Mouse (Mus musculus): ENCODE measurements around the gene Slc7a15.
"Not testable (repeated sequence)": the region's sequence is repeated elsewhere in the genome, so short reads cannot be mapped to it uniquely, and the experiment has no call there.

Slc7a15 gene

GRCm38 (mm10) chr12:8559876-8560275 is 39.0 kb downstream of the Slc7a15 start:
- DNase-seq (ENCODE audit: low read depth, low spot score): not testable (repeated sequence)

GRCm38 (mm10) chr12:8556189-8556588 is 42.7 kb downstream of the Slc7a15 start:
- no peak for DNase-seq (ENCODE audit: low read depth, low spot score)

- DNase-seq (ENCODE audit: low read depth, low spot score): no peak
Observed at GRCm38 (mm10) chr12:8555419-8555818, 43.4 kb downstream of the Slc7a15 start.

- DNase-seq (ENCODE audit: low read depth, low spot score): peak; percentile 84
Observed at GRCm38 (mm10) chr12:8547357-8547756, 51.5 kb downstream of the Slc7a15 start.

- DNase-seq (ENCODE audit: low read depth, low spot score): no peak
Observed at GRCm38 (mm10) chr12:8546801-8547200, 52.1 kb downstream of the Slc7a15 start.

- no peak for DNase-seq (ENCODE audit: low read depth, low spot score)
Observed at GRCm38 (mm10) chr12:8545066-8545610, 53.7 kb downstream of the Slc7a15 start.

GRCm38 (mm10) chr12:8542371-8542770 is 56.5 kb downstream of the Slc7a15 start:
- no peak for DNase-seq (ENCODE audit: low read depth, low spot score)

GRCm38 (mm10) chr12:8539471-8539870 is 59.4 kb downstream of the Slc7a15 start:
- no peak for DNase-seq (ENCODE audit: low read depth, low spot score)

- no peak for DNase-seq (ENCODE audit: low read depth, low spot score)
Observed at GRCm38 (mm10) chr12:8537291-8537690, 61.6 kb downstream of the Slc7a15 start.

- DNase-seq (ENCODE audit: low read depth, low spot score): no peak
Observed at GRCm38 (mm10) chr12:8536221-8536965, 62.5 kb downstream of the Slc7a15 start.

GRCm38 (mm10) chr12:8535596-8535995 is 63.3 kb downstream of the Slc7a15 start:
- DNase-seq (ENCODE audit: low read depth, low spot score): no peak

GRCm38 (mm10) chr12:8534915-8535314 is 64.0 kb downstream of the Slc7a15 start:
- DNase-seq (ENCODE audit: low read depth, low spot score): no peak

- no peak for DNase-seq (ENCODE audit: low read depth, low spot score)
Observed at GRCm38 (mm10) chr12:8527770-8528169, 71.1 kb downstream of the Slc7a15 start.

- DNase-seq (ENCODE audit: low read depth, low spot score): no peak
Observed at GRCm38 (mm10) chr12:8527175-8527574, 71.7 kb downstream of the Slc7a15 start.

GRCm38 (mm10) chr12:8524062-8524461 is 74.8 kb downstream of the Slc7a15 start:
- DNase-seq (ENCODE audit: low read depth, low spot score): no peak

GRCm38 (mm10) chr12:8522711-8523110 is 76.2 kb downstream of the Slc7a15 start:
- DNase-seq (ENCODE audit: low read depth, low spot score): no peak

- peak; percentile 90 for DNase-seq (ENCODE audit: low read depth, low spot score)
Observed at GRCm38 (mm10) chr12:8521375-8522047, 77.4 kb downstream of the Slc7a15 start.

- DNase-seq (ENCODE audit: low read depth, low spot score): peak; percentile 35
Observed at GRCm38 (mm10) chr12:8519431-8520160, 79.3 kb downstream of the Slc7a15 start.

- no peak for DNase-seq (ENCODE audit: low read depth, low spot score)
Observed at GRCm38 (mm10) chr12:8511037-8511882, 87.6 kb downstream of the Slc7a15 start.

- no peak for DNase-seq (ENCODE audit: low read depth, low spot score)
Observed at GRCm38 (mm10) chr12:8510317-8510988, 88.4 kb downstream of the Slc7a15 start.

GRCm38 (mm10) chr12:8509693-8510092 is 89.2 kb downstream of the Slc7a15 start:
- DNase-seq (ENCODE audit: low read depth, low spot score): no peak
